Mouse (Mus musculus): Measurements from ENCODE around the gene Zfp598. TPM values are rescaled to one million over a fixed set of nuclear protein-coding genes. Genes with fewer than 3 reads are reported as not detected.
"Not testable (repeated sequence)": the region's sequence is repeated elsewhere in the genome, so short reads cannot be mapped to it uniquely, and the experiment has no call there.

Gene Zfp598
- polyA plus RNA-seq, 1 experiment from 2014 or later: 24.8 TPM

DNA sequence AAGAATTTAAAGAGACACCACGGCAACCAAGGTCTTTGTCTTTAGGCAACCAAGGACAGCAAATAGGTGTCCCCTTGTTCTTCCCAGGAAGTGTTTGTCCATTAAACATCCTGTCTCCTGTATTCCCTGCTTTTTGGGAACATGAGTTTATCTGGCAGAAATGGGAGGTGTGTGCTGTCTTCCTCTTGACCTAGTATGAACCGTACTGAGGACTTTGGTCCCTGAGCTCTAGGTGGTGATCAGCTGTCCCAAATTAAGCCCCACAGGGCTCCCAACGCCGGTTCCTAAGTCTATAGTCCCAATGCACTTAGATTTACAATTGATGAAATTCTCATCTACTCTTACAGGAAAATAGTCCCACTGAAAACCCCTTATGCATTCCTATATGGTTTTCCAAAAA is 18.7 kb upstream of the Zfp598 start:
- Histone ChIP-seq H3K9me3 (ENCODE audit: control insufficient read depth, low read length) (no peaks in the 10 kb centered on the region), H3K4me2 (replicated peaks; ENCODE audit: low read depth, low read length) (peak overlapping the region; percentile 100; the same call in 1 of the 2 replicates), H3K27ac (ENCODE audit: low read depth, low read length) (no peak overlapping the region), H3K4me1 (replicated peaks; ENCODE audit: control insufficient read depth, insufficient read depth, low read length) (0 out of 2 replicates have a peak, but pooled peaks cover 5% of the 10 kb centered on the region), H3K4me3 (ENCODE audit: low read depth, low read length) (peak overlapping the region; percentile 59; the same call in 1 of the 2 replicates), H3K27me3 (ENCODE audit: control insufficient read depth, insufficient read depth, low read length) (peaks cover 15% of the 10 kb centered on the region), H3K9ac (ENCODE audit: low read depth, low read length) (no peak overlapping the region), H3K36me3 (ENCODE audit: control insufficient read depth, insufficient read depth, low read length) (no peaks in the 10 kb centered on the region)
- 88% methylated on average over 4 of the region's 4 CpGs for WGBS
- DNase-seq (ENCODE audit: low spot score) (no peak), ATAC-seq (ENCODE audit: low FRiP score) (no peak)

DNA sequence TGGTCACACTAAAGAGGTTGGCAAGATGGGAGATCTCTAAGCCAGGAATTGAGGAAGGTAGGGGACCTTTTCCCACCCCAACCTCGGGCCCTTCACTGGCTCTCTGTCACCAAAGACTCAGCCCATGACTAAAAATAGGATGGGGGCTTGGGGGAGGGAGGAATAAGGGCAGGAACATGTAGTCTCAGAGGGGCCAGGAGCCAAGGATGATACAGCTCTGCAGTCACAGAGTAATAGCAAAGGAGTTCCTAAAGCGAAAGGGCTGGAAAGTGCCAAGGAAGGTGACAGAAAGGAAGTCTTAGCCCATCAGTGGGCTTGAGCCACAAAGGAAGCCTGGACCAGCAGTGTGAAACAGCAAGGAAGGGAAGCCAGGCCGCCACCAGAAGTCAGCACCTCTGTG is 17.7 kb upstream of the Zfp598 start:
- H3K27ac ChIP-seq (ENCODE audit: low read depth, low read length): no peak overlapping the region
- WGBS: 76% methylated on average over 3 of the region's 3 CpGs
- no peak for DNase-seq (ENCODE audit: low spot score)
- H3K9me3 ChIP-seq (ENCODE audit: control insufficient read depth, low read length): no peaks in the 10 kb centered on the region
- H3K4me1 ChIP-seq (replicated peaks; ENCODE audit: control insufficient read depth, insufficient read depth, low read length): 0 out of 2 replicates have a peak, but pooled peaks cover 5% of the 10 kb centered on the region
- H3K4me3 ChIP-seq (ENCODE audit: low read depth, low read length): no peak overlapping the region
- no peak overlapping the region for H3K4me2 ChIP-seq (replicated peaks; ENCODE audit: low read depth, low read length)
- no peak overlapping the region for H3K9ac ChIP-seq (ENCODE audit: low read depth, low read length)
- ATAC-seq (ENCODE audit: low FRiP score): no peak
- peaks cover 17% of the 10 kb centered on the region for H3K27me3 ChIP-seq (ENCODE audit: control insufficient read depth, insufficient read depth, low read length)
- H3K36me3 ChIP-seq (ENCODE audit: control insufficient read depth, insufficient read depth, low read length): no peaks in the 10 kb centered on the region

DNA sequence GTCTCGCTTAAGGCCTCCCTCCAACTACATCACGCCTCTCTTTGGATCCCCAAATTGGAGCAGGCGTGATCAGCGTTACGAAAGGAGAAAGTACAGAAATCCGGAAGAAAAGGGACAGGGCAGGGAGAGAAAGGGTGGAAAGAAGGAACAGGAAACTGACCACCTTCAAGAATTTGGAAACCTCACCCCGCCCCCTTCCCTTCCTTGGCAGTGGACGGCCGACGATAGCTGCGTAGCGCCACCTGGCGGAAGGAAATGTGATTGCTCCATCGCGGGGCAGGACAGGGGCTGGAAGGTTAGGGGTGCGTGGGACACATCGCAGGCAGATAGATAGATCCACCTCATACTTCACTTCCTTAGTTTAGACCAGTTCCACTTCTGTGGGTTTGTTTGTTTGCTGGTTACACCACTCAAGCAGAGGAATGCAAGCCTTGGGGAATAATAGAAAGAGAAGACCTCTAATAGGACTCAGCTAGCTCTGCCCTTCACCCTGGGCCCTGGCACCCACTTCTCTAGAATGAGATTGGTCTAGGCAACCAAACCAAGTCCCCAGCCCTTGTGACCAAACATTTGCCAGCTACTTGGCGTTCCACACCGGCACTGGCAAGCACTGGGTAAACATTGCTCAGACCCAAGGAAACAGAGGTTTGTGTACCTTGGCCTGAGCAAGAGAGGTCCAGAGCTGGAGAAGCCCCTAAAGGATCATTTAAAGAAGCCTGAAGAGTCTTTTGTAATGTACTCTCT is 15.3 kb upstream of the Zfp598 start:
- DNase-seq (ENCODE audit: low spot score): peak; percentile 93
- ATAC-seq (ENCODE audit: low FRiP score): peak; percentile 70
- peaks cover 37% of the 10 kb centered on the region for H3K27me3 ChIP-seq (ENCODE audit: control insufficient read depth, insufficient read depth, low read length)
- no peak overlapping the region for H3K4me3 ChIP-seq (ENCODE audit: low read depth, low read length)
- no peak overlapping the region for H3K9ac ChIP-seq (ENCODE audit: low read depth, low read length)
- no peaks in the 10 kb centered on the region for H3K9me3 ChIP-seq (ENCODE audit: control insufficient read depth, low read length)
- H3K27ac ChIP-seq (ENCODE audit: low read depth, low read length): no peak overlapping the region
- WGBS: 4% methylated on average over 19 of the region's 19 CpGs
- no peaks in the 10 kb centered on the region for H3K36me3 ChIP-seq (ENCODE audit: control insufficient read depth, insufficient read depth, low read length)
- peak overlapping the region; percentile 20 for H3K4me2 ChIP-seq (replicated peaks; ENCODE audit: low read depth, low read length)
- peaks cover 8% of the 10 kb centered on the region; the same call in 1 of the 2 replicates for H3K4me1 ChIP-seq (replicated peaks; ENCODE audit: control insufficient read depth, insufficient read depth, low read length)

DNA sequence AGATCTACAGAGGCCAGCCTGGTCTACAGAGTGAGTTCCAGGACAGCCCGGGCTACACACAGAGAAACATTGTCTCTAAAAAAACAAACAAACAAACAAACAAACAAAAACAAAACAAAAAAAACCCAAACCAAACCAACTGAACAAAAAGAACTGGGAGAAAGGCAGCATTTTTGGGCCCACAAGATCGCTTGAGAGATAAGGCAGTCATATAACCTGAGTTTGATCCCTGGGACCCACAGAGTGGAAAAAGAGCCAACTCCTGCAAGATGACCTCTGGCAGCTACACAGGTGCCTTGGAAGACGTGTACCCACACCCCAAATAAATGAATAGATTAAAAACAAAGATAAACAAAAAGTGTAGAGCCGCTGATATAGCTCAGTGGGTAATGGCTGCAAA is 14.5 kb upstream of the Zfp598 start:
- H3K36me3 ChIP-seq (ENCODE audit: control insufficient read depth, insufficient read depth, low read length): no peaks in the 10 kb centered on the region
- H3K27me3 ChIP-seq (ENCODE audit: control insufficient read depth, insufficient read depth, low read length): peaks cover 37% of the 10 kb centered on the region

DNA sequence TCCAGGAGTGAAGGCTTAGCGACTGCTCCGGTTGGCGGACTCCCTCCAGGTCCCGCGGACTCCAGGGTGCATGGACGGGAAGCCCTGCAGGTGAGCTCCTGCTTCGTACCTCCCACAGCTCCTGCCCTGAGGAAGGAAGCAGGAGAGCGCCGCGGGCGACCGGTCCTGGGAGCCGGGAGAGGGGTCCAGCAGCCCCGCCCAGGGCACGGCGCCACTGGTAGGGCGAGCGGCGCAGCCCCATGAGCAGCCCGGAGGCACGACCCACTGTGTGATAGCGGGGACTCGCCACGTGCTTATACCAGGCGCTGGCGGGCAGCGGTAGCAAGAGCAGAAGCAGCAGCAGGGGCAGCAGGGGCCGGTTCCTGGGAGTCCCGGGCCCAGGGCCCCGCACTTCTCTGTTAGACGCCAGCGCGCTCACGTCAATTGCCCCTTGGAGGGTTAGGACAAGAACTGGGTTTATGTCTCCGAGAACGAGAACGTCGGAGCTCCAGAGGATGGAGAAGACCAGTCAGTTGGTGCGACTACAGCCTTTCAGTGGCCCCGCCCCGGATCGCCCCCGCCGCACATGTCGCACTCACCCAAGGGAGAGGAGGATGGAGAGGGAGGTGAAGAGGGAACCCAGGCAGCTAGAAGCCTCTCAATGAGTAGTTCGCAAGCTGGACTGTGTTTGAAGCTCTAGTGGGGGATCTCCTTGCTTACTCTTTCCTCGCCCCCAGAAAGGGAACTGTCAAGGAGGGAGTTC is 11.3 kb upstream of the Zfp598 start, which contains the start of gene Npw:
Gene Npw (minus strand): TSS at position 441 of the 742 bp plus-strand sequence.
- ATAC-seq (ENCODE audit: low FRiP score) (no peak), DNase-seq (ENCODE audit: low spot score) (peak; percentile 47)
- Histone ChIP-seq H3K4me2 (replicated peaks; ENCODE audit: low read depth, low read length) (peak within 1 kb of the TSS; percentile 48), H3K36me3 (ENCODE audit: control insufficient read depth, insufficient read depth, low read length) (no peaks in the 10 kb centered on the region), H3K9me3 (ENCODE audit: control insufficient read depth, low read length) (no peaks in the 10 kb centered on the region), H3K4me1 (replicated peaks; ENCODE audit: control insufficient read depth, insufficient read depth, low read length) (peaks cover 3% of the 10 kb centered on the region; the same call in 1 of the 2 replicates), H3K27ac (ENCODE audit: low read depth, low read length) (no peak within 1 kb of the TSS), H3K4me3 (ENCODE audit: low read depth, low read length) (peak within 1 kb of the TSS; percentile 30), H3K9ac (ENCODE audit: low read depth, low read length) (peak within 1 kb of the TSS; percentile 37; the same call in 1 of the 2 replicates), H3K27me3 (ENCODE audit: control insufficient read depth, insufficient read depth, low read length) (peaks cover 29% of the 10 kb centered on the region)
- under 1% methylated on average over 47 of the region's 47 CpGs for WGBS

More for the DNA sequence above, 14.5 kb upstream of the Zfp598 start:
- Histone ChIP-seq H3K4me1 (replicated peaks; ENCODE audit: control insufficient read depth, insufficient read depth, low read length) (peaks cover 3% of the 10 kb centered on the region; the same call in 1 of the 2 replicates), H3K4me3 (ENCODE audit: low read depth, low read length) (no peak overlapping the region), H3K4me2 (replicated peaks; ENCODE audit: low read depth, low read length) (no peak overlapping the region), H3K27ac (ENCODE audit: low read depth, low read length) (no peak overlapping the region), H3K9me3 (ENCODE audit: control insufficient read depth, low read length) (no peaks in the 10 kb centered on the region), H3K9ac (ENCODE audit: low read depth, low read length) (no peak overlapping the region)
- ATAC-seq (ENCODE audit: low FRiP score) (no peak), DNase-seq (ENCODE audit: low spot score) (no peak)
- WGBS: 78% methylated on average over 4 of the region's 4 CpGs

DNA sequence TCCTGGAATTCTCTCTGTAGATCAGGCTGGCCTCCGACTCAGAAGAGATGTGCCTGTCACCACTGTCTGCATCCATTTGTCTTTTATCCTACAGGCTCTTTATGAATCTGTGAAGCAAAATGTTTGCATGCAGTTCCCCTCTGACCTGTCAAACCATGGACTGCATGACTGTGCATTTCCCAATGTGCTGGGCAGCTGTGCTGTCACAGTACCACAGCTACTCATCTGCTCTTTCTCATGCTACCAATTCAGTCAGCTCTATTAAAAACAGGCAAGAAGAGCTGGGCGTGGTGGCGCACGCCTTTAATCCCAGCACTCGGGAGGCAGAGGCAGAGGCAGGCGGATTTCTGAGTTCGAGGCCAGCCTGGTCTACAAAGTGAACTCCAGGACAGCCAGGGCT is 2.5 kb upstream of the Zfp598 start:
- H3K27ac ChIP-seq (ENCODE audit: low read depth, low read length); H3K9ac ChIP-seq (ENCODE audit: low read depth, low read length); ATAC-seq (ENCODE audit: low FRiP score); H3K36me3 ChIP-seq (ENCODE audit: control insufficient read depth, insufficient read depth, low read length); DNase-seq (ENCODE audit: low spot score); H3K9me3 ChIP-seq (ENCODE audit: control insufficient read depth, low read length); H3K27me3 ChIP-seq (ENCODE audit: control insufficient read depth, insufficient read depth, low read length); H3K4me3 ChIP-seq (ENCODE audit: low read depth, low read length); H3K4me2 ChIP-seq (replicated peaks; ENCODE audit: low read depth, low read length); H3K4me1 ChIP-seq (replicated peaks; ENCODE audit: control insufficient read depth, insufficient read depth, low read length): not testable (repeated sequence)
- WGBS: 63% methylated on average over 7 of the region's 7 CpGs

DNA sequence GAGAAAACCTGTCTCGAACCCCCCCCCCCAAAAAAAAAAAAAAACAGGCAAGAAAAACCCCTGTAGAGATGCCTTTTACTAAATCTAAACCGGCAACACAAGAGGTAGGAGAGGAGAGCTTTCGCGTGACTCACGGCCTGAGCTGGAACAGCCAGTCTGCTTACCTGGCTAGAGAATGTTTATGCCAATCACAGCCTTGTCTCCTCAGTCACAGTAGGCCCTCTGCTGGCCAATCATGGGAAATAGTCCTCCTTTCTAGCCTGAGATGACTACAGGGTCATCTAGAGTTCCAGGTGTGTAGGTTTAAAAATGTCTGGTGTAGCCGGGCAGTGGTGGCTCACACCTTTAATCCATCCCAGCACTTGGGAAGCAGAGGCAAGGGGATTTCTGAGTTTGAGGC is 2.1 kb upstream of the Zfp598 start:
- Histone ChIP-seq H3K27me3 (ENCODE audit: control insufficient read depth, insufficient read depth, low read length) (no peaks in the 10 kb centered on the region), H3K4me3 (ENCODE audit: low read depth, low read length) (no peak overlapping the region), H3K9me3 (ENCODE audit: control insufficient read depth, low read length) (no peaks in the 10 kb centered on the region), H3K4me2 (replicated peaks; ENCODE audit: low read depth, low read length) (no peak overlapping the region), H3K4me1 (replicated peaks; ENCODE audit: control insufficient read depth, insufficient read depth, low read length) (peaks cover 3% of the 10 kb centered on the region), H3K36me3 (ENCODE audit: control insufficient read depth, insufficient read depth, low read length) (no peaks in the 10 kb centered on the region), H3K27ac (ENCODE audit: low read depth, low read length) (no peak overlapping the region), H3K9ac (ENCODE audit: low read depth, low read length) (no peak overlapping the region)
- 41% methylated on average over 6 of the region's 6 CpGs for WGBS
- peak; percentile 57 for DNase-seq (ENCODE audit: low spot score)
- ATAC-seq (ENCODE audit: low FRiP score): no peak

DNA sequence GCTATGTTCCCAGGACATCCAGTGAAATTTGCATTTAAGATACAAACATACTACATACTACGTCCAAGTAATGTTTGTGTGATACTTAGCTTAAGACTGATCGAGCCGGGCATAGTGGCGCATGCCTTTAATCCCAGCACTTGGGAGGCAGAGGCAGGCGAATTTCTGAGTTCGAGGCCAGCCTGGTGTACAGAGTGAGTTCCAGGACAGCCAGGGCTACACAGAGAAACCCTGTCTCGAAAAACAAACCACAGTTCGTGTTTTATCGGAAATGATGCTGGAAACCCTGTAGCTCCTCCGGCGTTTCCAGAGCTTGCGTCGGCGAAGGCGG is 308 bp upstream of the Zfp598 start:
- H3K27me3 ChIP-seq (ENCODE audit: control insufficient read depth, insufficient read depth, low read length); H3K36me3 ChIP-seq (ENCODE audit: control insufficient read depth, insufficient read depth, low read length); ATAC-seq (ENCODE audit: low FRiP score); DNase-seq (ENCODE audit: low spot score); H3K9me3 ChIP-seq (ENCODE audit: control insufficient read depth, low read length); H3K4me1 ChIP-seq (replicated peaks; ENCODE audit: control insufficient read depth, insufficient read depth, low read length): not testable (repeated sequence)
- Histone ChIP-seq H3K4me2 (replicated peaks; ENCODE audit: low read depth, low read length) (peak overlapping the region; percentile 75), H3K27ac (ENCODE audit: low read depth, low read length) (peak overlapping the region; percentile 47; the same call in 1 of the 2 replicates), H3K4me3 (ENCODE audit: low read depth, low read length) (peak overlapping the region; percentile 100), H3K9ac (ENCODE audit: low read depth, low read length) (peak overlapping the region; percentile 96)
- WGBS: 12% methylated on average over 15 of the region's 15 CpGs

Data from hindbrain, embryonic 11.5 days (tissue).